Mouse (Mus musculus): ENCODE results near the gene Pnmal2. TPM values are rescaled to one million over a fixed set of nuclear protein-coding genes. Genes with fewer than 3 reads are reported as not detected.

The Pnmal2 gene
- polyA plus RNA-seq, 1 experiment from 2014 or later: 6.6 TPM

GRCm38 (mm10) chr7:16992451-16992807 is 47.9 kb downstream of the Pnmal2 start, which contains the start of gene Ccdc8:
TSS of gene Ccdc8 (plus strand) at chr7:16992708.
- peaks cover 65% of the 10 kb centered on the region for H3K4me1 ChIP-seq
- H3K4me3 ChIP-seq: peak within 1 kb of the TSS; percentile 72
- 86% methylated on average over 5 of the region's 5 CpGs for WGBS
- peaks cover 13% of the 10 kb centered on the region for H3K36me3 ChIP-seq
- H3K9ac ChIP-seq: peak within 1 kb of the TSS; percentile 82; the same call in 1 of the 2 replicates
- no peaks in the 10 kb centered on the region for H3K27me3 ChIP-seq
- H3K9me3 ChIP-seq: no peaks in the 10 kb centered on the region
- H3K27ac ChIP-seq: peak within 1 kb of the TSS; percentile 92
- H3K4me2 ChIP-seq: peak within 1 kb of the TSS; percentile 78
- no peak for ATAC-seq (ENCODE audit: borderline replicate concordance, extremely low read depth, low FRiP score, low TSS enrichment)

GRCm38 (mm10) chr7:16993651-16994399 is 49.3 kb downstream of the Pnmal2 start:
- peak overlapping the region; percentile 78 for H3K4me2 ChIP-seq
- H3K27me3 ChIP-seq: no peaks in the 10 kb centered on the region
- peak overlapping the region; percentile 82 for H3K9ac ChIP-seq
- peaks cover 25% of the 10 kb centered on the region for H3K36me3 ChIP-seq
- under 1% methylated on average over 27 of the region's 27 CpGs for WGBS
- peak; percentile 96 for ATAC-seq (ENCODE audit: borderline replicate concordance, extremely low read depth, low FRiP score, low TSS enrichment)
- no peaks in the 10 kb centered on the region for H3K9me3 ChIP-seq
- H3K27ac ChIP-seq: peak overlapping the region; percentile 92
- peaks cover 68% of the 10 kb centered on the region for H3K4me1 ChIP-seq
- H3K4me3 ChIP-seq: peak overlapping the region; percentile 72

GRCm38 (mm10) chr7:16994400-16994799 is 49.9 kb downstream of the Pnmal2 start:
- Histone ChIP-seq H3K4me2 (peak overlapping the region; percentile 78), H3K36me3 (peaks cover 28% of the 10 kb centered on the region), H3K9ac (peak overlapping the region; percentile 82), H3K27me3 (no peaks in the 10 kb centered on the region), H3K4me1 (peaks cover 71% of the 10 kb centered on the region), H3K9me3 (no peaks in the 10 kb centered on the region), H3K27ac (peak overlapping the region; percentile 92), H3K4me3 (peak overlapping the region; percentile 72)
- no peak for ATAC-seq (ENCODE audit: borderline replicate concordance, extremely low read depth, low FRiP score, low TSS enrichment)
- 3% methylated on average over 20 of the region's 20 CpGs for WGBS

- Histone ChIP-seq H3K9ac (peak overlapping the region; percentile 82), H3K4me2 (peak overlapping the region; percentile 78), H3K9me3 (no peaks in the 10 kb centered on the region), H3K4me1 (peaks cover 66% of the 10 kb centered on the region), H3K27ac (no peak overlapping the region), H3K27me3 (no peaks in the 10 kb centered on the region), H3K36me3 (peaks cover 37% of the 10 kb centered on the region), H3K4me3 (peak overlapping the region; percentile 72)
- ATAC-seq (ENCODE audit: borderline replicate concordance, extremely low read depth, low FRiP score, low TSS enrichment): no peak
- WGBS: 71% methylated on average over 4 of the region's 4 CpGs
Measured at GRCm38 (mm10) chr7:16995345-16995744, 50.9 kb downstream of the Pnmal2 start.

Other genes with a start within 250 kb of the Pnmal2 start
- not detected in 2 replicates for gene Ceacam9, start 222.8 kb upstream of the Pnmal2 start, polyA plus RNA-seq (2015; fragmentation: Nextera tagmentation; extraction: Ambion mirVana)
- 280 and 291 TPM in 2 replicates for gene Ap2s1, start 206.3 kb upstream of the Pnmal2 start, polyA plus RNA-seq (2015; fragmentation: Nextera tagmentation; extraction: Ambion mirVana)
- 53.7 and 54.5 TPM in 2 replicates for gene Slc1a5, start 163.3 kb upstream of the Pnmal2 start, polyA plus RNA-seq (2015; fragmentation: Nextera tagmentation; extraction: Ambion mirVana)
- gene Strn4, start 128.8 kb upstream of the Pnmal2 start, polyA plus RNA-seq (2015; fragmentation: Nextera tagmentation; extraction: Ambion mirVana): 102 TPM in 2 replicates
- 28.9 and 30.6 TPM in 2 replicates for gene Fkrp, start 128.0 kb upstream of the Pnmal2 start, polyA plus RNA-seq (2015; fragmentation: Nextera tagmentation; extraction: Ambion mirVana)
- 18.9 and 19.7 TPM in 2 replicates for gene Prkd2, start 101.8 kb upstream of the Pnmal2 start, polyA plus RNA-seq (2015; fragmentation: Nextera tagmentation; extraction: Ambion mirVana)
- gene Dact3, start 69.4 kb upstream of the Pnmal2 start, polyA plus RNA-seq (2015; fragmentation: Nextera tagmentation; extraction: Ambion mirVana): 3.5 and 3.7 TPM in 2 replicates
- 11.2 and 12.0 TPM in 2 replicates for gene Gng8, start 52.9 kb upstream of the Pnmal2 start, polyA plus RNA-seq (2015; fragmentation: Nextera tagmentation; extraction: Ambion mirVana)
- gene Ptgir, start 38.2 kb upstream of the Pnmal2 start, polyA plus RNA-seq (2015; fragmentation: Nextera tagmentation; extraction: Ambion mirVana): 2.0 and 2.4 TPM in 2 replicates
- 101 and 104 TPM in 2 replicates for gene Calm3, start 20.6 kb upstream of the Pnmal2 start, polyA plus RNA-seq (2015; fragmentation: Nextera tagmentation; extraction: Ambion mirVana)
- gene Pnmal1, start 15.0 kb downstream of the Pnmal2 start, polyA plus RNA-seq (2015; fragmentation: Nextera tagmentation; extraction: Ambion mirVana): 0.11 and 0.36 TPM in 2 replicates
- 0.16 and 0.17 TPM in 2 replicates for gene Gm42372, start 38.4 kb downstream of the Pnmal2 start, polyA plus RNA-seq (2015; fragmentation: Nextera tagmentation; extraction: Ambion mirVana)
- 34.9 and 35.9 TPM in 2 replicates for gene Ccdc8, start 48.0 kb downstream of the Pnmal2 start, polyA plus RNA-seq (2015; fragmentation: Nextera tagmentation; extraction: Ambion mirVana)
- gene Ppp5c, start 83.2 kb downstream of the Pnmal2 start, polyA plus RNA-seq (2015; fragmentation: Nextera tagmentation; extraction: Ambion mirVana): 107 and 110 TPM in 2 replicates
- 37.6 and 41.5 TPM in 2 replicates for gene Hif3a, start 117.7 kb downstream of the Pnmal2 start, polyA plus RNA-seq (2015; fragmentation: Nextera tagmentation; extraction: Ambion mirVana)
- 0.10 and 0.19 TPM in 2 replicates for gene Psg16, start 129.4 kb downstream of the Pnmal2 start, polyA plus RNA-seq (2015; fragmentation: Nextera tagmentation; extraction: Ambion mirVana)
- gene Ceacam3, start 205.6 kb downstream of the Pnmal2 start, polyA plus RNA-seq (2015; fragmentation: Nextera tagmentation; extraction: Ambion mirVana): not detected in 2 replicates